Mouse (Mus musculus): Measurements from ENCODE around the gene Pomgnt2. TPM values are rescaled to one million over a fixed set of nuclear protein-coding genes. Genes with fewer than 3 reads are reported as not detected.
"Not testable (repeated sequence)": the region's sequence is repeated elsewhere in the genome, so short reads cannot be mapped to it uniquely, and the experiment has no call there.

Gene Pomgnt2
- total RNA-seq (2015; ENCODE audit: low replicate concordance) = not detected in 2 replicates
- total RNA-seq (2017; ENCODE audit: low replicate concordance) = 0.64 TPM in 1 of 2 replicates, not detected in the other

- ATAC-seq (replicated peaks; ENCODE audit: low FRiP score, poor library complexity, severe bottlenecking) = no peak
Observed at GRCm38 (mm10) chr9:121997010-121997409, at the start of gene Pomgnt2. Gene Pomgnt2 (minus strand): TSS chr9:121997110.

- no peak for ATAC-seq (replicated peaks; ENCODE audit: low FRiP score, poor library complexity, severe bottlenecking)
Observed at GRCm38 (mm10) chr9:122039848-122040247, 42.9 kb upstream of the Pomgnt2 start.

DNA sequence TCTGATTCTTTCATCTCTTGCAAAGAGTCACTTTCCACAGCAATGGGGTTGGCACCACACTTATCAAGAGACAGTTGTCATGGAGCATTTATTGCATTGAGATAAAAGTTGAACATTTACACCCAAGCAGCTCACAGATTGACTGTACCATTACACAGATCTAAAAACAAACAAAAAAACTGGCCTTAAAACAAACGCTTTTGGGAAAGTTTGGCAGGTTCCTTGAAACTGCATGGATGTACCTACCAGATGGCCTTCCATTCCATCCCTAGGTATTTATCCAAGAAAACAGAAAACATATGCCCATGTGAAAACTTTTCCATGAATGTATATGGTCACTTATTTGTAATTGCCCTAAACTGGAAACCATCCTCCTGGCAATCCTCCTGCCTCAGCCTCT is 41.7 kb upstream of the Pomgnt2 start:
- no peak for ATAC-seq (replicated peaks; ENCODE audit: low FRiP score, poor library complexity, severe bottlenecking)

GRCm38 (mm10) chr9:122036496-122037054 is 39.7 kb upstream of the Pomgnt2 start:
- ATAC-seq (replicated peaks; ENCODE audit: low FRiP score, poor library complexity, severe bottlenecking) = no peak

- ATAC-seq (replicated peaks; ENCODE audit: low FRiP score, poor library complexity, severe bottlenecking) = no peak
Observed at GRCm38 (mm10) chr9:122035807-122036206, 38.9 kb upstream of the Pomgnt2 start.

- ATAC-seq (replicated peaks; ENCODE audit: low FRiP score, poor library complexity, severe bottlenecking) = 0 out of 2 replicates have a peak, but pooled peaks have one; percentile 17
Observed at GRCm38 (mm10) chr9:122034949-122035348, 38.0 kb upstream of the Pomgnt2 start.

DNA sequence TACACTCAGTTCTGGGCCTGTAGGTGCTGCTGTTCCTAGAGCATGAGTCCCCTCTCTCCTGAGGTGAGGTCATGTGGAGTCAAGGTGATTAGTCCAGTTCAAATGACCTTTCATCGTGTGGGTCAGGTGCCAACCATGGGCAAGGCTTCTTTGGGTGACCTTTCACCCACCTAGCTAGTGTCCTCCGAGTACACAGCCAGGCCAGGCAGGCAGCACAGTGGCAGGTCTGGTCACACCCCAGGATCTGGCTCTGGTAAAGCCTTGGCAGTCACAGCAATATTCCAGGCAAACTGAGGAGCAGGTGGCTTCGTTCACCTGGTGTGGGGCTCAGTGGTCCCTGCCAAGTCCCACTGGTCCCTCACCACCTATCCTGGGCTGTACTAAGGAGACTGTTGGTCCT is 35.2 kb upstream of the Pomgnt2 start:
- ATAC-seq (replicated peaks; ENCODE audit: low FRiP score, poor library complexity, severe bottlenecking) = no peak

- ATAC-seq (replicated peaks; ENCODE audit: low FRiP score, poor library complexity, severe bottlenecking) = no peak
Observed at GRCm38 (mm10) chr9:122030706-122031105, 33.8 kb upstream of the Pomgnt2 start.

- no peak for ATAC-seq (replicated peaks; ENCODE audit: low FRiP score, poor library complexity, severe bottlenecking)
Observed at GRCm38 (mm10) chr9:122029765-122030164, 32.9 kb upstream of the Pomgnt2 start.

GRCm38 (mm10) chr9:122027914-122028745 is 31.2 kb upstream of the Pomgnt2 start:
- ATAC-seq (replicated peaks; ENCODE audit: low FRiP score, poor library complexity, severe bottlenecking) = no peak

- no peak for ATAC-seq (replicated peaks; ENCODE audit: low FRiP score, poor library complexity, severe bottlenecking)
Observed at GRCm38 (mm10) chr9:122027081-122027913, 30.4 kb upstream of the Pomgnt2 start.

DNA sequence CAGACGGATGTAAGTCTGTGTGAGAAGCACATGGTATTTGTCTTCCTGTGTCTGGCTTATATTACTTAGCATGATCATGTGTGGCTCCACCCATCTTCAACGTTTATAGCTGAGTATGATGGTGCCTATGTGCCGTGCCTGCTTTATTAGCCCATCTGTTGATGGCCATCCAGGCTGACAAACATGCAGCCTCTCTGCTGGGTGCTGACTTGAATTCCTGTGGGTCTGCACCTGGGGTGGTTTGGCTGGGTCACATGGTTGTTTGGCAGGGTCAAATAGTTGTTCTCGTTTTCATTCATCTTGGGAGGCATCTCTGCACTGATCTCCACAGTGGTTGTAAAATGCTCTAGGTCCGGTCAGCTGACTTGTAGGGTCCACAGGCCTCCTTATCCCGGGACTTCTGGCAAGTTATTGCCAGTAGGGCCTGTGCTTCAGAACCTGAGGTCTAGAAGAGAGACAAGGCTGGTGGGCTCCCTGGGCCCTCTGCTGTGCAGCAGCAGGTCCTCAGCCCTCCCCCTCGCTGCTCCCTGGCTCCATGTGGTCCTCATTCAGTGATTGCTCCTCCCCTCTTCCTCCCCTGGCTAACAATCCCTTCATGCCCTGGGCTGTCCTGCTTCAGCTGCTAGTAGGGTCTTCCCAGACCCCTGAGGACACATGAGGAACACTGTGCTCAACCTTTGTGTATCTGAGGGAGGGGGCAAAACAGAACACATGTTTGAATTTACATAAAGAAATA is 29.1 kb upstream of the Pomgnt2 start:
- no peak for ATAC-seq (replicated peaks; ENCODE audit: low FRiP score, poor library complexity, severe bottlenecking)

GRCm38 (mm10) chr9:122024419-122024818 is 27.5 kb upstream of the Pomgnt2 start:
- 0 out of 2 replicates have a peak, but pooled peaks have one; percentile 40 for ATAC-seq (replicated peaks; ENCODE audit: low FRiP score, poor library complexity, severe bottlenecking)

- ATAC-seq (replicated peaks; ENCODE audit: low FRiP score, poor library complexity, severe bottlenecking) = no peak
Observed at GRCm38 (mm10) chr9:122023873-122024272, 27.0 kb upstream of the Pomgnt2 start.

DNA sequence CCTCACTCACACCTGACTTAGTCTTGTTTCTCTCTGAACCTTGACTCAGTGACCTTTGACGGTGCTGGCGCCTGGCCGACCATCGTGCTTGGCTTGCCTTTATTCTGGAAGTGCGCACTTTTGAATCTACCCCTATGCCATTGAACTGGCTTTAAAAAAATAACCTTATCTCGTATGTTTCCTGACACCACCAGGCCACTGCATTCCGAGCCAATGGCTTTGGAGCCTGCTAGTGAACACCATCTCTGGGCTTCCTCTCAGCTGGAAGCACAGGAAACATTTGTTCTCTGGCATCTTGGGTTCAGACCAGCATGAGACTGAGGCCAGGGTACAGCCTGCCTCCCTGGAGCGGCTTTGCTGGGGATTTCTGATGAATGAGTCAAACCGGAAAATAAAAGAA is 25.9 kb upstream of the Pomgnt2 start:
- no peak for ATAC-seq (replicated peaks; ENCODE audit: low FRiP score, poor library complexity, severe bottlenecking)

DNA sequence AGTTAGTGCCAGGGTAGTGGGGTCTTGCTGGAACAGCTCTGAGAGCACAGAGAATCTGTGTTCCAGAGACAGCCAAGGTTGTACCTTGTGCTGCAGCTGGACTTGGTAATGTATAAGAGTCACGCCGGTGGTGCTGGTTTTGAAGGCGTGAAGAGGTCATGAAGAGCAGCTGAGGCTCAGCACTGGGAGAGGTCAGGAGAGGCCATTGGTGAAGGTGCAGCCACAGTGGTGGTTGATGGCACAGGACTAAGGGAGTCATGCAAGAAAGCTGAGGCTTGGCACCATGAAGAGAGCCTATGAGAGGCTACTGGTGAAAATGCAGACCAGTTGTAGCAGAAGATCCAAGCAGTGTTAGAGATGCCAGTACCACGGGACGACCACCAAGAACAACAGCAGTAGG is 24.7 kb upstream of the Pomgnt2 start:
- ATAC-seq (replicated peaks; ENCODE audit: low FRiP score, poor library complexity, severe bottlenecking) = no peak

- not testable (repeated sequence) for ATAC-seq (replicated peaks; ENCODE audit: low FRiP score, poor library complexity, severe bottlenecking)
Observed at GRCm38 (mm10) chr9:122021171-122021570, 24.3 kb upstream of the Pomgnt2 start.

GRCm38 (mm10) chr9:122020321-122020720 is 23.4 kb upstream of the Pomgnt2 start:
- ATAC-seq (replicated peaks; ENCODE audit: low FRiP score, poor library complexity, severe bottlenecking) = no peak

GRCm38 (mm10) chr9:122018782-122019395 is 22.0 kb upstream of the Pomgnt2 start:
- no peak for ATAC-seq (replicated peaks; ENCODE audit: low FRiP score, poor library complexity, severe bottlenecking)

Measured in erythroid progenitor cell, adult 5-6 weeks (primary cell).